Mouse (Mus musculus) adrenal gland, postnatal 4 days (tissue): ENCODE data around the gene Cavin1. TPM values are rescaled to one million over a fixed set of nuclear protein-coding genes. Genes with fewer than 3 reads are reported as not detected.

Experiments used
- DNase-seq, 2 experiments: peaks; one replicate each; pipeline ENCODE4 v3.0.0; 2021 to 2022; ENCODE audit warnings: low spot score in 2 of 2, mixed read lengths in 2 of 2
- total RNA-seq, 2 experiments: library from RNA; stranded (reverse); gene quantifications; 2 replicates each; pipeline ENCODE4 v1.2.3; 2021

Gene Cavin1
- total RNA-seq, 2 experiments from 2014 or later, result 294 to 319 TPM

GRCm38 (mm10) chr11:100918007-100918406 lies 52.7 kb downstream of the Cavin1 start:
- DNase-seq, result no peak

GRCm38 (mm10) chr11:100916432-100916971 lies 54.2 kb downstream of the Cavin1 start:
- DNase-seq, result no peak

GRCm38 (mm10) chr11:100915063-100915462 lies 55.6 kb downstream of the Cavin1 start:
- DNase-seq, result no peak

- DNase-seq, result no peak
Measured at GRCm38 (mm10) chr11:100914415-100914814, 56.3 kb downstream of the Cavin1 start.

- DNase-seq, result no peak
Measured at GRCm38 (mm10) chr11:100912401-100913155, 58.1 kb downstream of the Cavin1 start.

GRCm38 (mm10) chr11:100908567-100908966 lies 62.1 kb downstream of the Cavin1 start:
- DNase-seq, result no peak

GRCm38 (mm10) chr11:100908112-100908511 lies 62.6 kb downstream of the Cavin1 start:
- no peak for DNase-seq

GRCm38 (mm10) chr11:100906885-100907284 lies 63.8 kb downstream of the Cavin1 start:
- DNase-seq, result no peak

Other genes starting within 250 kb of the Cavin1 start
- gene Rab5c, start 232.7 kb downstream of the Cavin1 start, total RNA-seq, result 100 to 1,000 TPM; 171 to 182 TPM
- gene Kcnh4, start 210.9 kb downstream of the Cavin1 start, total RNA-seq, result under 1 TPM; 0.39 to 0.40 TPM
- gene Hcrt, start 208.0 kb downstream of the Cavin1 start, total RNA-seq, result not detected
- gene Ghdc, start 199.9 kb downstream of the Cavin1 start, total RNA-seq, result 10 to 100 TPM; 15.4 to 15.5 TPM
- gene Stat5b, start 120.2 kb downstream of the Cavin1 start, total RNA-seq, result 10 to 100 TPM; 68.2 to 68.7 TPM
- gene Stat5a, start 111.5 kb downstream of the Cavin1 start, total RNA-seq, result 10 to 100 TPM; 34.1 to 42.1 TPM
- gene Stat3, start 31.3 kb downstream of the Cavin1 start, total RNA-seq, result 10 to 100 TPM; 72.8 to 74.9 TPM
- gene Atp6v0a1, start 38.6 kb upstream of the Cavin1 start, total RNA-seq, result 100 to 1,000 TPM; 103 to 106 TPM
- gene Naglu, start 99.1 kb upstream of the Cavin1 start, total RNA-seq, result 10 to 100 TPM; 36.9 to 37.8 TPM
- gene Hsd17b1, start 107.5 kb upstream of the Cavin1 start, total RNA-seq, result under 1 TPM; 0.50 to 0.62 TPM
- 10 to 100 TPM; 59.8 to 65.6 TPM for gene Coasy, start 111.7 kb upstream of the Cavin1 start, total RNA-seq
- gene Mlx, start 116.4 kb upstream of the Cavin1 start, total RNA-seq, result 10 to 100 TPM; 27.3 to 27.5 TPM
- 10 to 100 TPM; 10.3 to 11.9 TPM for gene Psmc3ip, start 124.5 kb upstream of the Cavin1 start, total RNA-seq
- 10 to 100 TPM; 51.8 to 52.6 TPM for gene Retreg3, start 149.0 kb upstream of the Cavin1 start, total RNA-seq
- 10 to 100 TPM; 42.0 to 42.6 TPM for gene Tubg1, start 149.1 kb upstream of the Cavin1 start, total RNA-seq
- 1 to 10 TPM; 7.7 to 8.1 TPM for gene Tubg2, start 185.0 kb upstream of the Cavin1 start, total RNA-seq
- gene Cntnap1, start 199.6 kb upstream of the Cavin1 start, total RNA-seq, result 1 to 10 TPM; 3.9 to 4.1 TPM
- gene Plekhh3, start 200.5 kb upstream of the Cavin1 start, total RNA-seq, result 10 to 100 TPM; 26.9 to 30.7 TPM
- gene Ccr10, start 204.6 kb upstream of the Cavin1 start, total RNA-seq, result under 1 TPM in 1 of 2 experiments, not detected in 1; 0.22 TPM